ENCODE assay signal across 20 mouse cellular contexts in the genomic region with DNA sequence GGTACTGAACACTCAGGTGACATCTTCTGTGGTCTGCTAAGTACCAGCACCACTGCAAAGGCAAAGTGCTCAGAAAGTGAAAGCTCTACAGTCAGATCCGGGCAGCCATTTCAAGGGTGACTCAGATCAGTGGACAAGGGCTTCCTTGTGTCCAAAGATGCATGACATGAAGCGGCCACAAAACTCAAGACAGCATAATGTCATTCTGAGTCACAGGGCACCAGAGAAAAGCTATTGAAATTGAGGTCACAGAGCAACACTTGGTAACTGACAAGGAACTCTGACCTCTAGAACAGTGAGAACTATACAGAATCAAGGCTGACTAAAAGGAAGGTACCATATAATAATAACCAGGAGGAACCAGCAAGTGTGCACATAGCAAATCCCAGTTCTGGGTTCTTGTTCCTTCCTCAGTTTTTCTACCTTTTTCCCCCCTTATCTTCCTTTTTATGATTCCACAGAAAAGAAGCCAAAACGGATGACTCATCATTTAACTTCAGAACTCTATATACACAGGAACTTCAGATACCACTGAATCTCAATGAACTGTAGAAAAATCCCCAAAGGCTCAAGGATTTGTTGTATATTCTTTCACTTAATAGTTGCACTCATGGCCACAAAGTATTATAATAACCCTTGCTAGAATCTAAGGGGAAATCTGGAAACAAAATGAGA.
DNase-seq lines count a peak whose midpoint lies in the region; ATAC-seq and TF ChIP-seq lines count a peak whose summit lies in the region.
"Had no signal": no experiment of that assay in that cellular context is flagged by ENCODE, and none has a peak within 500 bp of the region (broad histone marks: within the 10 kb centered on the region; RNA-seq: fewer than 3 reads in every experiment).

No protein-coding gene starts in this region.

- peak overlapping the region; percentile 83 for H3K4me3 ChIP-seq in megakaryocyte, embryonic 14.5 days (replicated peaks)
- no peak overlapping the region for H3K4me3 ChIP-seq in small intestine, adult 2 months (ENCODE audit: low read depth, low read length)
- H3K4me3 ChIP-seq in hindbrain, embryonic 11.5 days (ENCODE audit: low read depth, low read length), result no peak overlapping the region
- H3K4me3 ChIP-seq: embryonic facial prominence, embryonic 12.5 days; hindbrain, embryonic 10.5 days; limb, embryonic 12.5 days; midbrain, embryonic 10.5 days; neural tube, embryonic 15.5 days had no signal

- peaks cover 20% of the 10 kb centered on the region for H3K36me3 ChIP-seq in megakaryocyte, embryonic 14.5 days (replicated peaks; ENCODE audit: low read length)
- H3K36me3 ChIP-seq in small intestine, adult 2 months (ENCODE audit: control insufficient read depth, insufficient read depth, low read length), result peaks cover 2% of the 10 kb centered on the region; the same call in 1 of the 2 replicates
- no peaks in the 10 kb centered on the region for H3K36me3 ChIP-seq in hindbrain, embryonic 11.5 days (ENCODE audit: control insufficient read depth, insufficient read depth, low read length)
- H3K36me3 ChIP-seq: embryonic facial prominence, embryonic 12.5 days; hindbrain, embryonic 10.5 days; limb, embryonic 12.5 days; midbrain, embryonic 10.5 days; neural tube, embryonic 15.5 days had no signal

- peak overlapping the region; percentile 77 for H3K27ac ChIP-seq in small intestine, adult 2 months (ENCODE audit: insufficient read depth, low read depth, low read length)
- no peak overlapping the region for H3K27ac ChIP-seq in hindbrain, embryonic 11.5 days (ENCODE audit: low read depth, low read length)
- H3K27ac ChIP-seq: embryonic facial prominence, embryonic 12.5 days; hindbrain, embryonic 10.5 days; limb, embryonic 12.5 days; midbrain, embryonic 10.5 days; neural tube, embryonic 15.5 days had no signal

- peaks cover 6% of the 10 kb centered on the region for H3K4me1 ChIP-seq in megakaryocyte, embryonic 14.5 days
- H3K4me1 ChIP-seq in small intestine, adult 2 months (ENCODE audit: control insufficient read depth, insufficient read depth, insufficient read length, low read length), result peaks cover 5% of the 10 kb centered on the region; the same call in 1 of the 2 replicates
- H3K4me1 ChIP-seq in hindbrain, embryonic 11.5 days (replicated peaks; ENCODE audit: control insufficient read depth, insufficient read depth, low read length), result no peaks in the 10 kb centered on the region
- H3K4me1 ChIP-seq: embryonic facial prominence, embryonic 12.5 days; hindbrain, embryonic 10.5 days; limb, embryonic 12.5 days; midbrain, embryonic 10.5 days; neural tube, embryonic 15.5 days had no signal

- no peak for ATAC-seq in megakaryocyte, adult 5-6 weeks (ENCODE audit: poor library complexity, severe bottlenecking)
- no peak for ATAC-seq in hindbrain, embryonic 11.5 days (ENCODE audit: low FRiP score)
- ATAC-seq: forebrain, postnatal 0 days; inflammation-experienced regulatory T-cells, adult 6 months had no signal

- TF ChIP-seq POLR2A in small intestine, adult 2 months (IDR thresholded peaks at IDR 0.05; ENCODE audit: low read depth, low read length), result no peak

- no peak for TF ChIP-seq CTCF in small intestine, adult 2 months (IDR thresholded peaks at IDR 0.05; ENCODE audit: extremely low read depth, insufficient read length, insufficient replicate concordance, low read depth, low read length)

- H3K9me3 ChIP-seq in megakaryocyte, embryonic 14.5 days, result no peaks in the 10 kb centered on the region
- no peaks in the 10 kb centered on the region for H3K9me3 ChIP-seq in hindbrain, embryonic 11.5 days (ENCODE audit: control insufficient read depth, low read length)
- H3K9me3 ChIP-seq: embryonic facial prominence, embryonic 12.5 days; hindbrain, embryonic 10.5 days; limb, embryonic 12.5 days; midbrain, embryonic 10.5 days; neural tube, embryonic 15.5 days had no signal

- no peak overlapping the region for H3K9ac ChIP-seq in hindbrain, embryonic 11.5 days (ENCODE audit: low read depth, low read length)
- H3K9ac ChIP-seq: embryonic facial prominence, embryonic 12.5 days; forebrain, postnatal 0 days; limb, embryonic 12.5 days; neural tube, embryonic 15.5 days had no signal

- no peaks in the 10 kb centered on the region for H3K27me3 ChIP-seq in megakaryocyte, embryonic 14.5 days (replicated peaks)
- no peaks in the 10 kb centered on the region for H3K27me3 ChIP-seq in small intestine, adult 2 months (ENCODE audit: control insufficient read depth, insufficient read depth, low read length)
- no peaks in the 10 kb centered on the region for H3K27me3 ChIP-seq in hindbrain, embryonic 11.5 days (ENCODE audit: control insufficient read depth, insufficient read depth, low read length)
- H3K27me3 ChIP-seq: embryonic facial prominence, embryonic 12.5 days; limb, embryonic 12.5 days; neural tube, embryonic 15.5 days had no signal

- no peak overlapping the region for H3K4me2 ChIP-seq in hindbrain, embryonic 11.5 days (replicated peaks; ENCODE audit: low read depth, low read length)
- H3K4me2 ChIP-seq: embryonic facial prominence, embryonic 12.5 days; limb, embryonic 12.5 days; neural tube, embryonic 15.5 days had no signal

- peak; percentile 63 to 75 for DNase-seq in adrenal gland, adult (ENCODE audit: inconsistent age in 2 of 2, low spot score in 1 of 2)
- no peak for DNase-seq in adrenal gland, postnatal 10 days
- DNase-seq in adrenal gland, postnatal 25 days, result peak; percentile 16
- DNase-seq in cerebellum, adult 18-20 months, result no peak
- DNase-seq in hindbrain, embryonic 11.5 days (ENCODE audit: low spot score), result no peak
- DNase-seq: cerebellum, adult 11 months; cerebellum, postnatal 36 days; forebrain, postnatal 0 days; heart, adult 11 months; lung, postnatal 14 days; thymus, postnatal 4 days had no signal

- 33% methylated on average over 3 of the region's 3 CpGs for WGBS in small intestine, adult 2 months
- WGBS in hindbrain, embryonic 11.5 days, result 75% methylated on average over 3 of the region's 3 CpGs

Comparison
In these comparisons a context has a peak if more than half of its experiments do, and no peak if none do; other contexts are left out.
1. DNase-seq: peak in adrenal gland, adult (2 of 2) and adrenal gland, postnatal 25 days (single experiment); none in adrenal gland, postnatal 10 days (single experiment), cerebellum, adult 18-20 months (0 of 2) and hindbrain, embryonic 11.5 days (single experiment).